Mouse (Mus musculus) midbrain, embryonic 15.5 days (tissue): ENCODE results near the gene Hras. TPM values are rescaled to one million over a fixed set of nuclear protein-coding genes. Genes with fewer than 3 reads are reported as not detected.

ENCODE experiments used
- ATAC-seq: fragments of 200-750 bp; cut with Nextera tagmentation; replicated peaks from 2 replicates; pipeline ENCODE4 v1.8.0; 2017; ENCODE audit warnings: moderate TSS enrichment
- H3K27ac ChIP-seq: fragments of 300-500 bp; sonication (generic); 2 replicates; pipeline ENCODE4 v1.5.1; 2015; ENCODE audit warnings: mild to moderate bottlenecking, inconsistent platforms
- H3K27me3 ChIP-seq: fragments of 300-500 bp; sonication (generic); replicated peaks from 2 replicates; pipeline ENCODE4 v1.6.1; 2015; ENCODE audit warnings: inconsistent platforms
- H3K36me3 ChIP-seq: fragments of 300-500 bp; sonication (generic); replicated peaks from 2 replicates; pipeline ENCODE4 v1.6.1; 2015; ENCODE audit warnings: inconsistent platforms
- H3K4me1 ChIP-seq: fragments of 300-500 bp; sonication (generic); 2 replicates; pipeline ENCODE4 v1.6.1; 2015; ENCODE audit warnings: inconsistent platforms
- H3K4me2 ChIP-seq: fragments of 300-500 bp; sonication (generic); 2 replicates; pipeline ENCODE4 v1.6.1; 2015; ENCODE audit warnings: inconsistent platforms, mild to moderate bottlenecking, moderate library complexity
- H3K4me3 ChIP-seq: fragments of 300-500 bp; sonication (generic); 2 replicates; pipeline ENCODE4 v1.5.1; 2015; ENCODE audit warnings: mild to moderate bottlenecking, inconsistent platforms
- H3K9ac ChIP-seq: fragments of 300-500 bp; sonication (generic); 2 replicates; pipeline ENCODE4 v1.6.1; 2015; ENCODE audit warnings: mild to moderate bottlenecking, inconsistent platforms
- H3K9me3 ChIP-seq: fragments of 300-500 bp; sonication (generic); 2 replicates; pipeline ENCODE4 v1.6.1; 2016; ENCODE audit warnings: inconsistent platforms
- WGBS: fragments of 180-500 bp; shearing (Covaris S2); methylation state at CpG from one replicate; pipeline ENCODE4 v1.1.7; 2015; ENCODE audit warnings: mixed read lengths; 5-methylcytosine and 5-hydroxymethylcytosine counted together
- polyA plus RNA-seq: library from polyadenylated mRNA; unstranded; fragments of >200 nt; fragmentation: Nextera tagmentation; extraction: Ambion mirVana; gene quantifications from 2 replicates; pipeline ENCODE4 v1.2.1, GENCODE M21; 2015

The Hras gene
- polyA plus RNA-seq, 1 experiment from 2014 or later, result 181 TPM

DNA sequence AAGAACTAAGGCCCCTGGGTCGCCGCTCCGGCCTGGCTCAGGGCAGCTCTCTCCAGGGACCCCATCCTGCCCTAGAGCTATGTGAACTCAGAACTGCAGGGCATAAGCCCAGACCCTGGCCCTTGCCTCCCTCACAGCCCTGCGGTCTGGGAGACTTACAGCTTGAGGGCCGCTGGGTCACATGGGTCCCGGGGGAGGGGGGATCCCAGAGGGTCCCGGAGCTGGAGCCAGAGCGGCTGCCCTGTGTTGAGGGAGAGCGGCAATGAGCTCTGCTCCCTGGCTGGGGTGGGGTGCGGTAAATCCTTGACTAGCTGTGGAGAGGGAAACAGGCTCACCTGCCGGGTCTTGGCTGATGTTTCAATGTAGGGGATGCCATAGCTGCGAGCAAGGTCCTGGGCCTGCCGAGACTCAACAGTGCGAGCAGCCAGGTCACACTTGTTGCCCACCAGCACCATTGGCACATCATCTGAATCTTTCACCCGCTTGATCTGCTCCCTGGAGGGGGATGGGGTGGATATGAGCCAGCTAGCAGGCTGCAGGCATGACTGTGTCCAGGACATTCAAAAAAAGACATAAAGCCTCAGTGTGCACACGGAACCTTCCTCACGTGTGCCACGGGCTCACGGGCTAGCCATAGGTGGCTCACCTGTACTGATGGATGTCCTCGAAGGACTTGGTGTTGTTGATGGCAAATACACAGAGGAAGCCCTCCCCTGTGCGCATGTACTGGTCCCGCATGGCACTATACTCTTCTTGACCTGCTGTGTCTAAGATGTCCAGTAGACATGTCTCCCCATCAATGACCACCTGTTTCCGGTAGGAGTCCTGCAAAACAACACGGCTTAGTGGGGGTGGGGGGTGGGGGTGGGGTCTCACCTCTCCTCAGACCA lies 1.8 kb downstream of the Hras start:
- no peak for ATAC-seq
- H3K36me3 ChIP-seq, result peaks cover 18% of the 10 kb centered on the region; the same call in 1 of the 2 replicates
- H3K4me1 ChIP-seq, result peaks cover 34% of the 10 kb centered on the region
- peak overlapping the region; percentile 85; the same call in 1 of the 2 replicates for H3K4me3 ChIP-seq
- 86% methylated on average over 24 of the region's 24 CpGs for WGBS
- H3K27ac ChIP-seq, result no peak overlapping the region
- no peaks in the 10 kb centered on the region for H3K27me3 ChIP-seq
- no peak overlapping the region for H3K9ac ChIP-seq
- peak overlapping the region; percentile 87 for H3K4me2 ChIP-seq
- no peaks in the 10 kb centered on the region for H3K9me3 ChIP-seq

DNA sequence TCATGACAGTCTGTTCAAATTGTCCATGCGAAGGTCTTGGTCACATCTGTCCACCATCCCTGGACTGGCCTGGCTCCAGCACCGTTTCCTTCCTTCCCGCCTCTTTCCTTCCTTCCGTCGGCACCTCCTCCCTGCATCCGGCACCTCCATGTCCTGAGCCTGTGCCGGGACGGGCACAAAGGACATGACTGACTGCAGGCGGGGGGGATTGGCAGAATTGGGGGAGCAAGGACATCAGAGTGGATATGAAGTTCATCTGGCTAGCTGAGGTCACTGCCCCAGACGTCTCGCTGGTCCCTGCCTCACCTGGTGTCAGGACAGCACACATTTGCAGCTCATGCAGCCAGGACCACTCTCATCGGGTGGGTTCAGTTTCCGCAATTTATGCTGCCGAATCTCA lies 2.8 kb downstream of the Hras start:
- no peak for ATAC-seq
- 96% methylated on average over 14 of the region's 14 CpGs for WGBS

DNA sequence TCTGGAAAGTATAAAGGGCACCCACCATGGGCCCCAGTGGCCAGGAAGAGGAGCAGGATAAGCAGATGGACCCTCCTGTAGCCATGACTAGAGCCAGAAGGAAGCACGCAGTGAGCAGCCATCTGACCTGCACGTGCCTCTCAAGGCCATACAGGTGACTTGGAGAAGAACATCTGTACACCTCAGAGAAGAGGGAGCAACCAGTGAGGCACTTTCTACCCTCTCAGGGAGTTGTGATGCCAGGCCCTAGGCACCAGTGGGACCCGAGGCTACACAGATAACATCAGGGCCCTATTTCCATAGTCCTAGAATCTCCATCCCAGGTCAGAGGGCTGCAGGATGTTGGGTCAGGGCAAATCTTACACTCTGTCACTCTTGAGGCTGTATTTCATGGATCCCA lies 3.6 kb downstream of the Hras start:
- ATAC-seq, result no peak
- H3K9me3 ChIP-seq, result no peaks in the 10 kb centered on the region
- no peak overlapping the region for H3K27ac ChIP-seq
- no peak overlapping the region for H3K9ac ChIP-seq
- no peaks in the 10 kb centered on the region for H3K27me3 ChIP-seq
- no peak overlapping the region for H3K4me3 ChIP-seq
- no peak overlapping the region for H3K4me2 ChIP-seq
- H3K4me1 ChIP-seq, result peaks cover 27% of the 10 kb centered on the region
- peaks cover 18% of the 10 kb centered on the region; the same call in 1 of the 2 replicates for H3K36me3 ChIP-seq
- WGBS, result 92% methylated on average over 3 of the region's 3 CpGs

More for the DNA sequence above, 2.8 kb downstream of the Hras start:
- no peaks in the 10 kb centered on the region for H3K27me3 ChIP-seq
- H3K4me1 ChIP-seq, result peaks cover 34% of the 10 kb centered on the region
- peaks cover 18% of the 10 kb centered on the region; the same call in 1 of the 2 replicates for H3K36me3 ChIP-seq
- H3K4me3 ChIP-seq, result no peak overlapping the region
- no peaks in the 10 kb centered on the region for H3K9me3 ChIP-seq
- no peak overlapping the region for H3K27ac ChIP-seq
- H3K9ac ChIP-seq, result no peak overlapping the region
- H3K4me2 ChIP-seq, result no peak overlapping the region

DNA sequence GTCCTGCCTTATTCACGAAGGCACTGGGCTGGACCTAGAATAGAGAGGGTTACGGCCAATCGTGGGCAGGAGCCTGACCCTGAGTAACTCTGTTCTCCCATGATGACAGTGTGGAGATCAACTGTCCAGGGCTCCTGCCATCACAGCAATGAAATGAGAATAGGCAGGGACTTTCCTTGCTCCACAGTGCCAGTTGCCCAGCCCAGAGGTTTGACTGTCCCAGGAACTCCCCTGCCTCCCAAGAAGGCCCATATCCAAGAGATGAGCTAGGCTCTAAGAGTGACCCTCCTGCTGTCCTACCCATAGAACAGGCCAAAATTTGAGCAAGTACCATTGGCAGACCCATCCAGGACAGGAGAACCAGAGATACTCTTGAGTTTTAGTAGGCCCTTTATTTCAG lies 5.1 kb downstream of the Hras start:
- Histone ChIP-seq H3K9me3 (no peaks in the 10 kb centered on the region), H3K36me3 (peaks cover 18% of the 10 kb centered on the region; the same call in 1 of the 2 replicates), H3K4me2 (no peak overlapping the region), H3K9ac (no peak overlapping the region), H3K27ac (no peak overlapping the region), H3K4me1 (peaks cover 19% of the 10 kb centered on the region), H3K27me3 (no peaks in the 10 kb centered on the region), H3K4me3 (no peak overlapping the region)
- no peak for ATAC-seq
- WGBS, result 92% methylated on average over 3 of the region's 3 CpGs

DNA sequence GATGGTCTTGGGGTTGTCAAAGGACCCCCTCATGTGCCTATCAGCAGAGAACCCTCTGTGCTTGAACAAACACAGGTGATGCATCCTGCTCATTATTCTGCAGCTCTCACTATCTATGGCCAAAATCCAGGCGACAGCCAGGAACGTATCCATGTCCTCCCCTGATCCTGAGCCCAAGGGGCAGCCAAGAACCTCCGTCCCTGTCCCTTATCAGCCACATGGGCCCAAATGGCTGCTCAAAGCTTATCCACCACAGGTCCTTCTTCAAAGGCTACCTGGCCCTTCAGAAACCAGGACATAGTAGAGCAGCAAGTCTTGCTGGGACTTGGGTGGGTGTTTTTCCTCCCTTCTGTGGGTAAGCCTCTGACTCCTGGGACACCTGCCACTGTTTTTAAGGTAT lies 5.6 kb downstream of the Hras start:
- no peak overlapping the region for H3K4me3 ChIP-seq
- peaks cover 18% of the 10 kb centered on the region; the same call in 1 of the 2 replicates for H3K36me3 ChIP-seq
- no peaks in the 10 kb centered on the region for H3K9me3 ChIP-seq
- H3K4me1 ChIP-seq, result peaks cover 19% of the 10 kb centered on the region
- 86% methylated on average over 3 of the region's 3 CpGs for WGBS
- no peaks in the 10 kb centered on the region for H3K27me3 ChIP-seq
- H3K4me2 ChIP-seq, result no peak overlapping the region
- H3K9ac ChIP-seq, result no peak overlapping the region
- no peak overlapping the region for H3K27ac ChIP-seq
- ATAC-seq, result no peak

DNA sequence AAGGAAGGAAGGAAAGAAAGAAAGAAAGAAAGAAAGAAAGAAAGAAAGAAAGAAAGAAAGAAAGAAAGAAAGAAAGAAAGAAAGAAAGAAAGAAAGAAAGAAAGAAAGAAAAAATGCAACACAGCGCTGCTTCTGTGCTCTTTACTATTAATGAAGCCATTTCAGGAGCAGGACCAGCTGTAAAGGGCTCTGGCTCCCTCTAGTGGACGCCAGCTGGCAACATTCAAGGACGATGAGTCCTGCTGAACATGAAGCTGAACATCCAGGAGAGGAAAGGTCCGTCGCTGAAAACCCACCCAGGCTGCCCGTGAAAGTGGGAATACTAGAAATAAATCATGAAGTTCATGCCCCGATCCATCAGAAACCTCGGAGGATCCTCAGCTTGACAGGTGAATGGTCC lies 17.6 kb downstream of the Hras start:
- Histone ChIP-seq H3K27me3 (no peaks in the 10 kb centered on the region), H3K36me3 (no peaks in the 10 kb centered on the region), H3K9me3 (no peaks in the 10 kb centered on the region), H3K4me3 (no peak overlapping the region), H3K9ac (0 out of 2 replicates have a peak overlapping the region, but pooled peaks have one; percentile 29), H3K4me1 (peaks cover 15% of the 10 kb centered on the region), H3K4me2 (0 out of 2 replicates have a peak overlapping the region, but pooled peaks have one; percentile 24), H3K27ac (no peak overlapping the region)
- WGBS, result 3% methylated on average over 8 of the region's 8 CpGs
- no peak for ATAC-seq

DNA sequence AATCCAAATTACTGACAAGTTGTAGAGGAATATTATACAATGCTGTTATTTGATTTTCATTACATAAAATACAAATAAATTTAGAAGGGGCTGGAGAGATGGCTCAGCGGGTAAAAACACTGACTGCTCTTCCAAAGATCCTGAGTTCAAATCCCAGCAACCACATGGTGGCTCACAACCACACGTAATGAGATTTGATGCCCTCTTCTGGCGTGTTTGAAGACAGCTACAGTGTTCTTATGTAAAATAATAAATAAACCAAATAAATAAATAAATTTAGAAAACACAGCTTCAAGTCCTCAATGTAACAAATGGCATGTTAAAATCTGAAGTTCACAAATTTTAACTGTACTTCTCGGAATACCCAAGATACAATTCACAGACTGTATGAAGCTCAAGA lies 18.7 kb downstream of the Hras start:
- ATAC-seq, result no peak
- no peak overlapping the region for H3K4me3 ChIP-seq
- no peak overlapping the region for H3K27ac ChIP-seq
- no peak overlapping the region for H3K4me2 ChIP-seq
- H3K9ac ChIP-seq, result no peak overlapping the region
- peaks cover 15% of the 10 kb centered on the region for H3K4me1 ChIP-seq
- 89% methylated on average over 4 of the region's 4 CpGs for WGBS
- no peaks in the 10 kb centered on the region for H3K27me3 ChIP-seq
- H3K36me3 ChIP-seq, result no peaks in the 10 kb centered on the region
- no peaks in the 10 kb centered on the region for H3K9me3 ChIP-seq

DNA sequence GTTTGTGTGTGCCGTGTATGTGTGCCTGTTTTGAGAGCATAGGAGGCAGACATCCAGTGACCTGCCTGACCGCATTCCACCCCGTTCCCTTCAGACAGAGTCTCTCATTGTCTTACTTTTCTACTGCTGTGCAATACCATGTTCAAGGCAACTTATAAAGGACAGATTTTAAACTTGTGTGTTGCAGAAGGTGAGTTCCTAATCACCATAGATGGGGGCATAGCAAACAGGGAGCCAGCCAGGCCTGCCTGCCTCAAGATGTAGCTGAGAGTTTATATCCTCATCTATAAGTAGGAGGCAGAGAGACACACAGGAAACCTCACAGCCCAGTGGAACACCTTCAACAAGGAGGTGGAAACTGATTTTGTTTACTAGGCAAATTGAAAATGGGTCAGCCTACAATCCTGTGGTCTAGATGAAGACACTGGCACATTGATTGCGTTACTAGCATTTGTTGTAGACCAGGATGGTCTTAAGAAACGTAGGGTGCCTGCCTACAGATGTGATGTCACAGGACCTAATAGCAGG lies 20.4 kb downstream of the Hras start:
- H3K27ac ChIP-seq, result peak overlapping the region; percentile 95; the same call in 1 of the 2 replicates

DNA sequence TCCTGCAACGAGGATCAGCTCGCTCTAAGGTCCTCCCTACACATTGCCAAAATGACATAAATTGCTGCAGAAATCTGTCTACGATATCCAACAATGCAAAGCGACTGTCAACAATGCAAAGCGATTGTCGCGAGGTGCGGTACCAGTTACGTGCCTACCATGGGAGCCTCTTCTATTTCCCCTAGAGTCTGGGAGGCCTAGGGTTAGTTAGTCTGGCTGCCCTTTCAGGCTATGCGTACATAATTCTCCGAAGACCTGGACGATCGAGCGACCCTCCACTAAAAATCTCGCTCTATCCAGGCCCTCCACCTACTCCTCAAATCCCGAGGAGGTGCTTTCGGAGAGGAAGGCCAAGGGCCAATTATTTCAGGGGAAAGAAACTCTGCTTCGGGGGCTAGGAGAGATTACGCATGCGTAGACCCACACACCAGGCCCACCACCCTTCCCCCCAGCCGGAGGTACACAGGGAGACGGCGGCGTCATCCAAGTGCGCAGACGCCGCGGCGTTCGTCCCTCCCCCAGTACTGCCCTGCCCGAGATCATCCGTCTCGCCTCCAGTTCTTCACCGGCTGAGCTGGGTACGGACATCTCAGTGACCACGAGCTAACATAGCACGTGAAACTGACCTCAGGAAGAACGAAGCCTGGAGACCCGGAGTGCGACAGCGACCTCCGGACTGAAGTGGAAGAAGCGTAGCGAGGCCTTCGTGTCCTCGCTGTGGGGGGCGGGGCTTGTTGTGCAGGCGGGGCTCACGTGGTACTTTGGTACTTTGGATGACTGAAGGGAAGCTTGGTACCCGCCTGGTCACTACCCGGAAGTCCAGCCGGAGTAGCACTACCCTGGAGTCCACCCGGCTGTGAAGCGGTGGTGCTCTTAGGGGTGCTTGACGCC lies 21.4 kb downstream of the Hras start, which contains the start of gene Rnh1:
Gene Rnh1, minus strand, starts transcription at position 742 of the 891 bp plus-strand sequence.
- peak; percentile 98 for ATAC-seq
- no peaks in the 10 kb centered on the region for H3K36me3 ChIP-seq
- 2% methylated on average over 55 of the region's 55 CpGs for WGBS
- H3K4me1 ChIP-seq, result peaks cover 25% of the 10 kb centered on the region
- H3K27ac ChIP-seq, result peak within 1 kb of the TSS; percentile 95
- peak within 1 kb of the TSS; percentile 84 for H3K4me2 ChIP-seq
- peak within 1 kb of the TSS; percentile 64 for H3K9ac ChIP-seq
- H3K4me3 ChIP-seq, result peak within 1 kb of the TSS; percentile 55
- no peaks in the 10 kb centered on the region for H3K27me3 ChIP-seq
- no peaks in the 10 kb centered on the region for H3K9me3 ChIP-seq

More for the DNA sequence above, 20.4 kb downstream of the Hras start:
- ATAC-seq, result no peak
- Histone ChIP-seq H3K36me3 (no peaks in the 10 kb centered on the region), H3K9me3 (no peaks in the 10 kb centered on the region), H3K4me2 (peak overlapping the region; percentile 84), H3K9ac (peak overlapping the region; percentile 64; the same call in 1 of the 2 replicates), H3K4me3 (peak overlapping the region; percentile 55), H3K4me1 (peaks cover 18% of the 10 kb centered on the region), H3K27me3 (no peaks in the 10 kb centered on the region)
- WGBS, result 90% methylated on average over 5 of the region's 5 CpGs

DNA sequence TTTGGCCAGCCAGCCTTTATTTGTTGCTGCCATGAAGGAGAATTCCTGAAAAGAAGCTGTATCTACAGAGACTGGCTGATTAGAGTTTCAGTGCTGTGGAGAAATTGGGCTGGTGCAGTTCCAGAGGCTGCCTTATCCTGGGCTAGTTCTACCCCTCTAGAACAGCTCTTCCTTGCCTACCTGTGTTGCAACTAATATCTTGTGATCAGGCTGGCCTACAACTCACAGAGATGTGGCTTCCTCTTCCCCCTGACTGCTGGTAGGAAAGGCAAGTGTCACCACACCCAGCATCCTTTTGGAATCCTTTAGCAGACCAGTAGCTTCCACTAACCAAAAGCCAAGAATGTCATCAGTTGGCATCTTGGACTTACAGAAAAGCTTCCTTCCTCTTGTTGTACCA lies 23.9 kb downstream of the Hras start:
- H3K9me3 ChIP-seq, result no peaks in the 10 kb centered on the region
- H3K27me3 ChIP-seq, result no peaks in the 10 kb centered on the region
- H3K36me3 ChIP-seq, result no peaks in the 10 kb centered on the region
- H3K27ac ChIP-seq, result no peak overlapping the region
- no peak overlapping the region for H3K9ac ChIP-seq
- no peak overlapping the region for H3K4me3 ChIP-seq
- no peak overlapping the region for H3K4me2 ChIP-seq
- H3K4me1 ChIP-seq, result peaks cover 22% of the 10 kb centered on the region
- no peak for ATAC-seq

DNA sequence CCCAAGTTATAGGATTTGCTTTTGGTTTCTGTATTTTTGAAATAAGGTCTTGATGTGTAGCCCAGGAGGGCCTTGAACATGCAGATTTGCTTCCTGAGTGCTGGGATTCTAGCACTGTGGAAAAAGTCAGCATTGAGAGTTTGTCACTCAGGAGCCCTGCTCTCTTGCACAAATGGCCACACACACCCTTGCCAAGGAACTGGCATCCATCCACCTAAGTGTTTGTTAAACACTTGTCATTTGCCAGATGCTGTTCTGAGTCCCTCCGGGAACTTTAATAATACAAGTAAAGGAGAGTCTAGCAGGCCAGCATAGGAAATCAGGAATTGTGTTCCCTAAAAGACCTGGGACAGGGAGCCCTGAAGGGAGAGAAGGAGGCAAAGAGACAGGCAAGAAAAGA lies 24.5 kb downstream of the Hras start:
- Histone ChIP-seq H3K4me2 (no peak overlapping the region), H3K27me3 (no peaks in the 10 kb centered on the region), H3K9me3 (no peaks in the 10 kb centered on the region), H3K4me3 (no peak overlapping the region), H3K36me3 (no peaks in the 10 kb centered on the region), H3K27ac (no peak overlapping the region), H3K4me1 (peaks cover 22% of the 10 kb centered on the region), H3K9ac (no peak overlapping the region)
- 76% methylated on average over 1 of the region's 1 CpGs for WGBS
- ATAC-seq, result no peak

DNA sequence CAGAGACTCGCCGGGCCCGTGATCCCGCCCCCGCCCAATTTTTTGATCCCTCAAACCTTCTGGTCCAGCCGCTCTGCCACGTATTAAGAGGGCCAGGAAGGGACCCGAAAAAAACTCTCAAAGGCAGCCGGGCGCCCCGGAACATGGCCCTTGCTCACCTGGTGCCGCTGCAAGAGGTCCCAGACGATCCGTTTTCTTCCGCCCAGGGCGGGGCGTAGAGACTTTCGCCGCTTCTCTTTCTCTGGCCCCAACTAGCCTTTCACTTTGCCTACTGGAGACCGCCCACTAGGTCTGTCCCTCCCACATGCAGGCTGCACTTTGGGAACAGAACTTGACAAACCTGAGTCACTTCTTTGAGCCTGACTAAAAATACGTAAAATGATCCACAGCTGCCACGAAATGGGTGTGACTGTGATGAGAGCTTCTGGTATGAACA lies 25.3 kb downstream of the Hras start:
- Histone ChIP-seq H3K4me2 (peak overlapping the region; percentile 45), H3K36me3 (no peaks in the 10 kb centered on the region), H3K4me3 (peak overlapping the region; percentile 26), H3K9me3 (no peaks in the 10 kb centered on the region), H3K27ac (no peak overlapping the region), H3K27me3 (no peaks in the 10 kb centered on the region), H3K4me1 (peaks cover 22% of the 10 kb centered on the region), H3K9ac (peak overlapping the region; percentile 26; the same call in 1 of the 2 replicates)
- no peak for ATAC-seq
- 5% methylated on average over 22 of the region's 22 CpGs for WGBS
